Mouse (Mus musculus) regulatory T cell (primary cell): ENCODE measurements around the gene Agxt.

Source experiments
- in situ Hi-C: fragments of 300-600 bp; cut with MboI, MseI; formaldehyde crosslinking; loops from one replicate; pipeline ENCODE4 v1.15.1; 2025; ENCODE audit warnings: high pct_unique_total_duplicates

Gene Agxt

DNA sequence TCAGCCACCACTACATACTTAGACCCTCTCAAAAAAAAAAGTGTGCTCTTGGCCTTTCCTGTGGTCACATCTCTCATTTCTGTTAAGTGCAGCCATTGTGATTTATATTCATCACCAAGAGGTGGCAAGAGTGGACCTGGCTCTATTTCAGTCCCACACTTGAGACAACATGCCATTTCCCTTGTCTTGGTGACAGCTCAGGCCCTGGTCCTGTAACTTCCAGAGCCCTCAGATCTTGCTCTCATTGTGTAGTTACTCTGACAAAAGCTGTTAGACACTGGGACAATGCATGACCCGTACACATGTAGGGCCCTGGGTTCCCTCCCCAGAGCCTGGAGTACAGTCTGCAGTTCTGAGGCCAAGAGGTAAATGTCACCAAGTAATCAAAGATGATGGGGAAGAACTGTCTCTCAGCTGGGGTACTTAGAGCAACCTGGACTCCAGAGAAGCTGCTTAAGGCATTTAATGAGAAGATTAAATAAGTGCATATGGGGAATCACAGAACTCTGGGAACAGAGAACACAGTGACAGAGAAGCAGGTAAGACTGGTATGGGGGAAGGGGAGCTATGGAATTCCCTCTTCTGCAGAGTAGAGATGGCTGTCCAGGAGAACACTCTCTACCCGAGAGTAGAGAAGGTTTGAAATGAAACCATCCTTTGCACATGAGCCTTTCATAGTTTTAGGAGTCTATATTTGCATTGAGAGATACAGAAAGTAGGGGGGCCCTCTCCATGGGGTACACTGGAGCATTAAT is 16.0 kb downstream of the Agxt start:
- in situ Hi-C loops = no loop called here

DNA sequence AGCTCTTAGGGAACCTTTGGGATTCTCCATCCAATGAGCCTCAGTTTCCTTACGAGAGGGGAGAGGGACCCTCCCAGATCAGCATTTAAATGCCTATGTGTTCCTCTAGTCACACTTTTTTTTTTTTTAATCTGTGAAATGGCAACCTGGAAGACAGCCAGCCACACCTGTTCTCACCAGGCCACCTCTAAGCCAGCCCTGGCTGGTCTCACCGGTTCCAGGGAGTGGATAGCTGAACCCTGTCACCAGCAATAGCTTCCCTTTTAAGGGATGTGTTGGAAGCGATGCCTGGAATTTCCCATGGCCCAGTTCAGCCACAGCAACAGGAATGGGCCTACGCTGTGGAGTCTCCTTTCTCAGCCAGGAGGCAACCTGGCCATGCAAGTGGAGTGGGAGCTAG is 22.5 kb downstream of the Agxt start:
- in situ Hi-C loops = no loop called here

DNA sequence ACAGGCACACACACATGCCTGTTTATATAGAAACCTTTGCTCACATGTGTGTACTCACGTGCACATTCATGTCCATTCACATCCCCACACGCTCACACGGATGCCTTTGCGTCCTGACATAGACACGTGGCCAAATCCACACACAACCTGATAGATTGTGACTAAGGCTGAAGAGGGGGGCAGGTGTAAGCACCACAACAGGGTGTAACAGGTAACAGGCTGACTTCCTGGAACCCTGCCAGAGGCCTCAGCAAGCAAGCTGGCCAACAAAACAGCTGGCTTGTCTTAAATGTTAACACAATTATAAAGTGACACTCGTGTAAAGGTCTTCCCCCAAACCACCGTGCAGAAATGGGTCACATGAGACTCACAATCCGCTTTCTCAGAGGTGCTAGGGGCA is 23.9 kb downstream of the Agxt start:
- in situ Hi-C loops = no loop called here

DNA sequence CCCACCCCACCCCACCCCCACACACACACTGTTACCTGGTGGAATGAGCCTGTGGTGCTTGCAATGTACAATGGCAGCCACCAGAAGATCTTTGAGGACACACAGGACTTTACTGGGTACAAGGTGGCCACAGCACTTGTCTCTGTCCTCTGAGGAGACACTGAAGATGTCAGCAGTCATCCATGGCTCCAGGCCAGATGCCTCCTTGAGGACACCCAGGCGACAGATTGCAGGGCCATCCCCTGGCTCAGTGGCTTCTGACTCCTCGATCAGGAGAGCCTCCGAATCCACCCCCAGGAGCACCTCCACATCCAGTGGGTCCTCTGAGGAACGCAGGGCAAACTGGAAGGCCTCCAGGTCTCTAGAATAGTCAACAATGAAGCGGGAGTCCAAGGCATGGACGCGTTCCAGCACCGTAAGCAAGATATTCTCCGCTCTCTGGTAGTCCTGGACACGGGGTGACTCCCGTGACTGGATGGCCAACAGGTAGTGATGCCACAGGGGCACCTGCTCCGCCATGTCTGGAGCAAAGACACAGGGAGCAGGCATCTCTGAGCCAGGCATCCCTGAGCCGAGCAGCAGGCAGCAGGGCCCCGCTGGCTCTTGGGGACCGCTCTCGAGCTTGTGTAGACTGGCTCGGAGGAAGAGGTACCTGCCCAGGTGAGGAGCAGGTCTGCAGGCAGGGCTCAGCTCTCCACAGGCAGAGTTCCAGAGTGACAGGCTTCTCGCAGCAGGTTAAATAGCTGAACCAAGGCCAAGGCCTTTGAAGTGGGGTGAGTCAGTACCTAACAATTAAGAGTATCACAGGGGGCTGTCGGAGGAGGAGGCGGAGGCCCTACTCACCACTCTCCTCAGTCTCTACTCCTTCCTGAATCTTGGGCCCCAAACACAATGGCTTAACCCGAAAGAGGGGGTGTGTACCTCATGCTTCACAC is 24.8 kb downstream of the Agxt start:
- in situ Hi-C loops = no loop called here

DNA sequence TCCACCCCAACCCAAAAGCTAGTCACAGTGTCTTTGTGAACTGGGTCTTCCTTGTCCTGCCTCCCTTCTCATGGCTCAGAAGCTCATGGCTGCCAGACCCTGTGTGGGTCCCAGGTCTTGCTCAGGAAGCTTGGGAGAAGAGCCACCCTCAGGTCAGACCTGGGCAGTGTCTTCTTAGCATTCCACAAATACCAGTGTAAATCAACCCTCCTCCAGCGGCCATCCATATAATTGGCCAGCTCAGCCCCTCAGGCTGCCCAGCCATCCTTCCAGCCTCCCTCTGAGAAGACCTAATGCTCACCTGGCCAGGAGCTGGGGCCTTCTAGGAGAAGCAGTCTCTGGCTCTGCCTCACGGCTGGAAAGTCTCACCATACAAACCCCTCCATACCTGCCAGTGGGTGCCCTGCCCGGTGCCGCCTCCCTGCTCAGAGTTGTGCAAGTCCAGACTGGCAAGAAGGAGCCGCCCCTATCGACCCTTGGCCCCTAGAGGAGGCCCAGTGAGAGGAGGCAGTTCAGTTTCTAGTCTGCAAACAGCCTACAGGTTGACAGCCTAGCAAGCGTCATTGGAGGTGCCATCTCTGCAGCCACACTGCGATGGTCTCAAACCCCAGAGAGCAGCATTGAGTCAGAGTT is 25.6 kb downstream of the Agxt start, which contains the start of gene 2310007B03Rik:
Gene 2310007B03Rik, minus strand, starts transcription at position 448 of the 633 bp plus-strand sequence.
- in situ Hi-C loops = no loop called here

DNA sequence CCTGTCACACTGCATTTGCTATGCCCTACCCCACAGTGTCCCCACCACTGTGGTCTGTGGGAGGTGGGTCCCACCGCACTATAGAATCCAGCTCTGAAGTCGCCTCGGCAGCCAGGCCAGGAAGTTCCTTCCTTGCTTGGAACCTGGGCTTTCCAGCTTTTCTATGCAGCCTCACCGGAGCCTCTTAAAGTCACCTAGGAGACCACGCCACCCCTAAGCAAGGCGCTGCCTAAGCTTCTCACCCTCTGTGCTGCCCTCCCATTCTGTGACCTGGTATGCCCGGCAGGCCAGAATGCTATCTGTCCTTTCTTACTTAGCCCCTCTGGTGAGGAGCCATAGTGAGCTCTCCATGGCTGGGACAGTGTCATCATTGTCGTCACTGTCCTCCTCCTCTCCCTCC is 26.3 kb downstream of the Agxt start:
- in situ Hi-C loops = no loop called here

DNA sequence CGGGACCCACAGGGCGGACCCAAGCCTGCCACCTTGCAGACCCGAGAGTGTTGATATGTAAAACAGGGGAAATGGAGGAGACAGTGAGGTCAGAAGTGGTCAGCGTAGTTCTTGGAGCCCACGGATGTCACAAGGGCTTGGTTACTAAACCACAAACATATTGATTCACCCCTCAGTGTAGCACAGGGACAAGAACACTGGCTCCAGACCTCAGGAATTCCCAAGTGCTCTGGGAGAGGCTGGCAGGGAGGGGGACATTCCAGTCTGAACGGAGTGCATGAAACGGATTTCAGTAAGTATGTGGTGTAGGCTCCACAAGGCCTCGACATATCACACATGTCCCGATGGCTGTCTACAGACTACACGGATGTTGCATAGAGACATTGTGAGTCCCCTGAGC is 26.9 kb downstream of the Agxt start:
- in situ Hi-C loops = no loop called here

DNA sequence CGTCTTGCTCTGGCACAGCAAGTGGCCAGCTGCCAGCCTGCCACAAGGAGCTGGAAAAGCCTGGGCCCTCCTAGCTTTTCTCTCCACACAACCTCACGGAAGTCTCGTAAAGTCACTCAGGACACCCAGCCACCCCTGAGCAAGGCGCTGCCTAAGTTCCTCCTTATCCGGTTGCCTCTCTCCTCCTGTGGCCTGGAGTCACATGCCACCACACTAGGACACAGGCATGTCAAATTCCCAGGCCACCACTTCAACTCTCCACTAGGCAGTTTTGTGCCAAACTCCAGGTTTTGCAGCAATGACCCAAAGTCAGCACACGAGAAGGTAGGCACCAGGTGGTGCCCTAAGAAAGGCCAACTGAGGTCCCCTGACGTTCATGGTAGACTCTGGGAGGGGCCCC is 27.5 kb downstream of the Agxt start:
- in situ Hi-C loops = no loop called here

DNA sequence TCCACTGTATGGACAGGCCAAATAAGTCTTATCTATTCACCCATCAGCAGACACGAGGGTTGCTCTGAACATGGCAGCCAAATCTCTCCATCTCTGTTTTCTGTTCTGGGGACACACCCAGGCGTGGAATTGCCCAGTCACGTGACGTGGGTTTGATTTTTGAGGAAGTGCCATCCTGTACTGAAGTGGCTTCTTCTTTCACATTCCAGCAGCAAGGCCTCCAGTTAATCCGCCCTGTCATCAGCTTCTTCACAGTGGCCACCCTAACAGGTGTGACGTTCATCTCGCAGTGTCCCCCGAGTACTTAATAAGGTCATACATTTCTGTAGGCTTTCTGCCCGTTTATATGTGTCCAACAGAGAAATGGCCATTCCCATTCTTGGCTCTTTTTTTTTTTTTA is 30.4 kb downstream of the Agxt start:
- in situ Hi-C loops = no loop called here

DNA sequence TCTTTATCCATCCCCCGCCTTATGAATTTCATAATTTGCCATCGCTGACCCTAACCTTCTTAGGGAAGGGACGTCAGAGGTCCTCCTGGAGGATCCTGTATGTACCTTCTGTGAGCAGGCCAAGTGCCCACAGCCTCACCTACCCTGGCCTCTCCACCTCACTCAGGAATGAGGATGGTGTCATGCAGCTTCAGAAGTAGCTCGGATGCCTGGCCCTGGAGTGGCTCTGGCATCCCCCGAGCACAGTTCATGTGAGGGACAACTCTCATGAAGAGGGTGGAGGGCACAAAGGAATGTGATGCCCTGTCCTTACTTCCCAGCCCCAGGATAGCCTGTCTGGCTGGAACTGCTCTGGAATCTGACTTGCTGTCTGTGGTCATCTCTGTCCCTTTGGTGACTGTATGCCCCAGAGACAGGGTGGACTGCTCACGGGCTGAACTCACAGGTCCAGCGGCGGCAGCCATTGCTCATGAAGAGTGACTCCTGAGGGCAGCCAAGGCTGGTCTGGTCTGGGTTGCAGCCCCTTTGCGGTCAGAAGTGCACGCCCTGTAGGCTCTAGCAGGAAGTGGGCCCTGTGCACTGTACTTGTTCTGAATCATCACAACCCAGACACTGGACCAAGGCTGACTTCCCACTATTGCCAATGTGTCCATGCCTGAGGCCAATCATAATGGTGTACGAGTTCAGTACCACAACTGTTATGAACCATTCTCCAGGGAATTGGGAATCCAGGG is 31.5 kb downstream of the Agxt start:
- in situ Hi-C loops = no loop called here

DNA sequence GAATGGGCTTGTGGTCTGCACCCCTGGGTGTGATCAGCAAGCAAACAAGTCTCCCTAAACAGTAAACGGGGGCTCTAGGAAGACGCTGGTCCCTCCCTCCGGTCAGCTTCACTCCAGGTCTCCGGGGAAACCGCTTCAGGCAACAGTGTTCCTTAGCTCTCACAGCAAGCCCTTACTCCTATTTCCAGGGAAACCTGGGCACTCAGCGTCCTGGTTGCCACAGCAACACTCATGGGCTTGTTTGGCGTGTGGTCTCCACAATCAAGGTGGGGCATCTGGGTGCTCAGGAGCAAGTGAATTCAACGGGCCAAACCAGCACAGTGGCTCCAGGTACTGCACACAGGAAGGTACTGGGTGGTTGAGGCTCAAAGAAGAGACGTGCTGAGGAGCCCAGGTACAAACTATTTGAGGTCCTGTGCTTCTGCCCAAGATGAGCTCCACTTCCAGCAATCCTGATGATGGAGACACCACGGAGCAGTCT is 33.3 kb downstream of the Agxt start, which contains the start of gene Crocc2:
Gene Crocc2, plus strand, starts transcription at position 431 of the 481 bp plus-strand sequence.
- in situ Hi-C loops = no loop called here

DNA sequence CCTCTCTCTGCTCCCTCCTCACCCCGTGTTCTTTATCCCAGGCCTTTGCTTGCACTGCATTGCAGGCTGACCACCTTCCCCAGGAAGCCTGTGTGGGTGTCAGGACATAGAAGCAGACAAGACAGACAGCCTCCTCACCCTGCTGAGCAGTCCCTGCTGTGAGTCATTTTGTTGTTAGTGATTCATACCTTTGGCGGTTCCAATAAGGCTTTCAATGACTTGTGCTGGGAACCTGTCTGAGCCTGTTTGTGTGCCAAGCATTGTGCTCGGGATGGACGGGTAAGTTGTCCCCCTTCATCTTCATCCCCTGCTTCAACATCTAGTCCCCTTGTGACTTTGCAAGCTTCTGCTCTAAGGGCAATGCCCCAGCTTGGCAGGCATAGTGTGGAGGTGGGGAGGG is 38.6 kb downstream of the Agxt start:
- in situ Hi-C loops = no loop called here

DNA sequence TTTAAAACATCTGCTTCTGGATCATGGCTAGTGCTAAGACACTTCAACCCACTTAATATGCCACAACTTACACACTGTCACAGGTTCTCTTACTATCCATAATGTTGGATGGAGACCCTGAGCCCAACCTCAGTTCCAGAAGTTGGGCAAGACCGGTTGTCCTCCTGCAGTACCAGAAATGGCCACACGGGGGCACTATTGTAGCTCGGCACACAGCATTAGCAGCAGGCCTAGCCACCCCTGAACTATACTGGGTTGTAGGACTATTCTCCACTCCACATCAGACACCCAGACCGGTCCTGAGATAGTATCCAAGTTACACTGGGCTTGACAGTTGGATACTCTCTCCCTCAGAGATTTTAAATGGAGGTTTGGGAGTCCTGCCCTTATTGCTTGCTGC is 39.4 kb downstream of the Agxt start:
- in situ Hi-C loops = no loop called here

DNA sequence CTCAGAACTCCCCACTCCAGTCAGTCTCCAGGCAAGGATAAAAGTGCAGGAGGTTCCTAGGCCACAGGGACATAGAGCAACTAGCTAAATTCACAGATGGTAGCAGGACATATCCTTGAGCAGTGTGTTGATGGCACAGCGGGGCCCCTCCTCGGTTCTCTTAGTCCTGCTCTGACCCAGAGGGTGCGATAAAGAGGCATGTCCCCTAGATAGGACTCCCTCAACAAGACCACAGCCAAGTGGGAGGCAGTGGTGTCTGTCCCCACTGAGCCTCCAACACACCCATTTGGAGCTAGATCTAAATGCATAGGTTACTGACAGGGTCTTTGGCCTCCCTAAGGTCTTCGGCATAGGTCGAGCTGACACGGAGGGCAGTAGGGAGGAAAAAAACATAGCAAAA is 40.8 kb downstream of the Agxt start:
- in situ Hi-C loops = loop anchor here (5.0 kb wide), 1 partner anchor 551 kb away; no protein-coding TSS in a partner anchor

DNA sequence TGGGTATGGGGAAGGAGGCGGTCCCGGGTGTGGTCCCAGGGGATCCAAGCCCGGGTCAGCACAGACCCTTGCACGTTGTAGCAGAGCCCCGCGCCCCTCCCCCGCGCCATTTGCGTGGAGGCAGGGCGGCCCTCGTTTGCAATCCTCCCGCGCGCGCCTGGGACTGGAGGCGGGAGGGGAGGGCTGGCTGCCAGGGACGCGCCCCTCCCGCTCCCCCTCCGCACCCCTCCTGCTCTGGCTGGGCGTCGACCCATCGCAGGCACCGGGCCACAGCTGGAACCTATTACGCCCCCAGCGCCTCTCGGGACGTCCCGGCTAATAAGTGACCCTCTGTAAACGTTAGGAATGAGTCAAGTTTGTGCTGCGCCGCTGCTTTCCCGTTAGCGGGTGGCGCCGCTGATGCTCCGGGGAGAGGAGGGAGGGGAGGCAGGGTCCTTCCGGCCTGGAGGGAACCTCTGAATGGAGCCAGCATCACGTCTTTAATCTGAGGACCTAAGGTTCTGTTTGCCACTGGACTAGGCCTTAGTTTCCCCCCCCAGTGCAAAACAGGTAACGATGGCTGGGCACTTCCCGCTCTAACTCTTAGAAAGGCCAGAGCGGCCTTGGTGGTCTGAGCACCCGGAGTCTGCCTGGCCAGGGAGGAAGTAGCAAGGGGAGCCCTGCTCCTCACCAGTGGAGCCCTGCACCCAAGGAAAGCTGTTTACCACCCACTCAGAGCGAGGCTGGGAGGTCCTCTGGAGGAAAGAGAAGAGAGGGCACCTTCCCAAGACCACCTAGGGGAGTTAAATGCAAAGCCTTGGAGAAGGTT is 41.7 kb downstream of the Agxt start:
- in situ Hi-C loops = loop anchor here (5.0 kb wide), 1 partner anchor 551 kb away; no protein-coding TSS in a partner anchor

DNA sequence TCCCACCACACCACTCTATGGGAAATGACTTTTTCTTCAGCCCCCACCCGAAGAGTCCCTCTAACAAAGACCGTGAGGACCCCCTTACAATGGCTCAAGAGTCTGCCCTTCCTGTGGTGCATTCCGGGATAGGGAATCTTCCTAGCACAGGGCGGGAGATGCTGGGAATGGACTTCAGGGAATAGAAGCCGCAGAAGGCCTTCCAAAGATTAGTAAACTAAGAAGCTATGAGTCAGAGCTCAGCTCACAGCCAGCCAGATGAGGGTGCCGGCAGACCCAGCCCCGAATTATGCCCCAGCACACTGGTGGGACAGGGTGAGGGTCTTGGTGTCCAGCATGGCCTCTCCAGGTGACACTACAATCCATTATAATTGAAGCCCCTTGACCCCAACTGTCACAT is 47.2 kb downstream of the Agxt start:
- in situ Hi-C loops = no loop called here

DNA sequence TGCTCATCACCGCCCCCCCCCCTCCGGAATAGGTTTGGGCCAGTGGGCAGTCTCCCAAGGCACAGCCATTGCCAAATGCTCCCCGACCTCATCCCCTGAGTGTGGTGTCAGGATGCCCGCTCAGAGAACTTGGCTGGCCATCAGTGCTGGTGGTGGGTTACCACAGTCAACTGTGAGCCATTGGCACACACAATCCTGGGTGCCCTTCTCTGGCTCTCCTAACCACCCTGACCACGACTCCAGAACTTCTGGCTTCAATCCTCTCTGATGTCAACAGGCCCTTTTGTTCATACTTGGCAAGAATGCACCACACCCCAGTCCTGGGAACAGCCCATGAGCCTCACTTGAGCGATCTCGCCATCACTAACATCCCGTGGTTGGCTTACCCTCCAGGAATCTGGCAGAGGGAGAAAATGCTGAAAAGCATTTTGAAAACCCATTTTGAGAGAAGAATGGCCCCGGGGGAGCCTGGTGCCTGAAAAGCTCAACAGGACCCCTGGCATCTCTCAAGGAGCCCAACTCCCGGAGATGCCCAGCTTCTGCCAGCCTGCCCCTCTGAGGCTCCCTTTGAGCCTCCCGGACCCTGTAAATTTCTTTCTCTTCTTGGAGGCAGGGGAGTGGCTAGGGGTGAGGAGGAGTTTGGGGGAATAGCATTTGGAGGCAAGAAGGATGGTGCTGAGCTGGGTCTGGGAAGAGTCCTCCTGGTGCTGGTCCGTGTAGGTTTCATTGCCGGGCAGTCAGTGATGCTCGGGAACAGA is 49.2 kb downstream of the Agxt start:
- in situ Hi-C loops = no loop called here

DNA sequence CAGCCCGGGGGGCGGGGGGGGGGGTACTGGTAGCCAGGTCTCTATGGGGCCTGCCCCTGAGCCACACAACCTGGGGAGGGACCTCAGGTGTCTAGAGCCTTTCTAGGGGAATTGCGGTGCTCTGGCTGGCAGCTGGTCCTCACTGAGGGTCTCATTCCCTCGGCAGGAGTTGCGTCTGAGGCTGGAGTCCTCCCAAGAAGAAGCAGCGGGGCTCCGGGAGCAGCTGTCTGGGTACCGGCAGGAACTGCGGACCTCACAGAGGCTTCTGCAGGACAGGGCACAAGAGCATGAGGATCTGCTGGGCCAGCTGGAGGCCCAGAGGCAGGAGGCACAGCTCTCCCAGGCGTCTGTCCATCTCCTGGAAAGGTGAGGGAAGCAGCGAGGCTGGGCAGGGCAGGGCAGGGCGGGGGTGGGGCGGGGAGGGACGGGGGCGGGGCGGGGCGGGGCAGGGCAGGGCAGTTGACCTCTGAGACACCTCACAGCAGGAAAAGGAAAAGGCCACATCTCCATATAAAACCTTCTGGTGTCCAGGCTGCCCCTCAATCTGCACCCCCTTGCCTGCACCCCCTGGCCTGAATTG is 55.8 kb downstream of the Agxt start:
- in situ Hi-C loops = no loop called here

DNA sequence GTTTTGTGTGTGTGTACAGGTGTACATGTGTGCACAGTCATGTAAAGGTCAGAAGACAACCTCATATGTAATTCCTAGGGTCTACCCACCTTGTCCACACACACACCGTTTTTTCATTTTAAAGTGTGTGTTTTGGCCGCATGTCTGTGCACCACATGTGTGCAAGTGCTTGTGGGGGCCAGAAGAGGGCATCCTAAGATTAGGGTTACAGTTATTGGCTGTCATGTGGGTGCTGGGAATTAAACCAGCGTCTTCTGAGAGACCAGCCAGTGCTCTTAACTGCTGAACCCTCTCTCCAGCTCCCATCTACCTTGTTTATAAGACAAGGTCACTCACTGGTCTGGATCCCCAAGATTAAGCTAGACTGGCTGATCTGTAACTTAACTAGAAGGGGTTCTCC is 59.9 kb downstream of the Agxt start:
- in situ Hi-C loops = no loop called here
